Mouse (Mus musculus): ENCODE results near the gene Allc.

The Allc gene

GRCm38 (mm10) chr12:28582423-28582822 is at the start of gene Allc:
Gene Allc (minus strand): TSS chr12:28582523.
- no peak for DNase-seq (ENCODE audit: low read depth, low spot score)

GRCm38 (mm10) chr12:28628436-28628835 is 46.1 kb upstream of the Allc start:
- no peak for DNase-seq (ENCODE audit: low read depth, low spot score)

- no peak for DNase-seq (ENCODE audit: low read depth, low spot score)
Observed at GRCm38 (mm10) chr12:28627092-28627491, 44.8 kb upstream of the Allc start.

- no peak for DNase-seq (ENCODE audit: low read depth, low spot score)
Observed at GRCm38 (mm10) chr12:28625407-28625806, 43.1 kb upstream of the Allc start.

- no peak for DNase-seq (ENCODE audit: low read depth, low spot score)
Observed at GRCm38 (mm10) chr12:28624251-28624650, 41.9 kb upstream of the Allc start.

- no peak for DNase-seq (ENCODE audit: low read depth, low spot score)
Observed at GRCm38 (mm10) chr12:28623195-28623594, 40.9 kb upstream of the Allc start, which contains the start of gene Colec11. Gene Colec11 (minus strand): TSS chr12:28623377.

GRCm38 (mm10) chr12:28622641-28623040 is 40.3 kb upstream of the Allc start:
- DNase-seq (ENCODE audit: low read depth, low spot score) = no peak

- DNase-seq (ENCODE audit: low read depth, low spot score) = no peak
Observed at GRCm38 (mm10) chr12:28622167-28622532, 39.8 kb upstream of the Allc start.

GRCm38 (mm10) chr12:28621451-28622166 is 39.3 kb upstream of the Allc start:
- DNase-seq (ENCODE audit: low read depth, low spot score) = no peak

- DNase-seq (ENCODE audit: low read depth, low spot score) = no peak
Observed at GRCm38 (mm10) chr12:28617297-28617696, 35.0 kb upstream of the Allc start.

GRCm38 (mm10) chr12:28614401-28614800 is 32.1 kb upstream of the Allc start:
- DNase-seq (ENCODE audit: low read depth, low spot score) = no peak

GRCm38 (mm10) chr12:28612391-28612790 is 30.1 kb upstream of the Allc start:
- no peak for DNase-seq (ENCODE audit: low read depth, low spot score)

GRCm38 (mm10) chr12:28607546-28608305 is 25.4 kb upstream of the Allc start:
- DNase-seq (ENCODE audit: low read depth, low spot score) = no peak

- DNase-seq (ENCODE audit: low read depth, low spot score) = no peak
Observed at GRCm38 (mm10) chr12:28603494-28603893, 21.2 kb upstream of the Allc start.

GRCm38 (mm10) chr12:28602259-28602658 is 19.9 kb upstream of the Allc start:
- DNase-seq (ENCODE audit: low read depth, low spot score) = no peak

- DNase-seq (ENCODE audit: low read depth, low spot score) = no peak
Observed at GRCm38 (mm10) chr12:28598526-28598991, 16.2 kb upstream of the Allc start.

- DNase-seq (ENCODE audit: low read depth, low spot score) = no peak
Observed at GRCm38 (mm10) chr12:28598110-28598509, 15.8 kb upstream of the Allc start.

GRCm38 (mm10) chr12:28597699-28598098 is 15.4 kb upstream of the Allc start:
- DNase-seq (ENCODE audit: low read depth, low spot score) = no peak

GRCm38 (mm10) chr12:28596851-28597250 is 14.5 kb upstream of the Allc start:
- no peak for DNase-seq (ENCODE audit: low read depth, low spot score)

- DNase-seq (ENCODE audit: low read depth, low spot score) = no peak
Observed at GRCm38 (mm10) chr12:28590428-28590827, 8.1 kb upstream of the Allc start.

- peak; percentile 53 for DNase-seq (ENCODE audit: low read depth, low spot score)
Observed at GRCm38 (mm10) chr12:28589090-28589868, 7.0 kb upstream of the Allc start.

GRCm38 (mm10) chr12:28587949-28588348 is 5.6 kb upstream of the Allc start:
- DNase-seq (ENCODE audit: low read depth, low spot score) = no peak

Measured in skeletal muscle tissue, adult 2 months (tissue).